Mouse (Mus musculus) kidney, postnatal 25 days (tissue): Measurements from ENCODE around the gene Slc6a2.

Experiments
- DNase-seq, 2 experiments: peaks; one replicate each; pipeline ENCODE4 v3.0.0; 2021; ENCODE audit warnings: mixed read lengths in 2 of 2

Slc6a2 gene

GRCm38 (mm10) chr8:92959779-92960178 is at the start of gene Slc6a2:
Slc6a2 (plus strand) TSS chr8:92960079.
- DNase-seq, result no peak

DNA sequence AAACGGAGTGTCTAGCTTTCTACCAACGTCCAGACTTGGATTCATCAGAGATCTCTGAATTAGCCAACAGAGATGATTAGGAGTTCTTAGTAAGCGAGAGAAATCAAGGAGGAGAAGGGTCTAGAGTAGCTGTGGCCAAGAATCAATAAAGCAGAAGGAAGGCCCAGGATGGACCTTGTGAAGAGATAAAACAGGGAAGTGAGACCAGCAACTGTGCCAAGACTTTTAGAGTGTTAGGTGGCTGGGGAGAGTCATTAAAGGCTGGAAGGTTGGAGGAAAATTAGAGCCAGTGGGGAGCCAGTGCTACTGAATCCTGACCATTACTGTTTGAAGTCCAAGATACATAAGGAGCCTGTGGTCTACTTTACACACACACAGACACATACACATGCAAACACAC is 48.4 kb upstream of the Slc6a2 start:
- no peak for DNase-seq

- no peak for DNase-seq
Observed at GRCm38 (mm10) chr8:92913396-92913795, 46.5 kb upstream of the Slc6a2 start.

GRCm38 (mm10) chr8:92916082-92916481 is 43.8 kb upstream of the Slc6a2 start:
- DNase-seq, result no peak

DNA sequence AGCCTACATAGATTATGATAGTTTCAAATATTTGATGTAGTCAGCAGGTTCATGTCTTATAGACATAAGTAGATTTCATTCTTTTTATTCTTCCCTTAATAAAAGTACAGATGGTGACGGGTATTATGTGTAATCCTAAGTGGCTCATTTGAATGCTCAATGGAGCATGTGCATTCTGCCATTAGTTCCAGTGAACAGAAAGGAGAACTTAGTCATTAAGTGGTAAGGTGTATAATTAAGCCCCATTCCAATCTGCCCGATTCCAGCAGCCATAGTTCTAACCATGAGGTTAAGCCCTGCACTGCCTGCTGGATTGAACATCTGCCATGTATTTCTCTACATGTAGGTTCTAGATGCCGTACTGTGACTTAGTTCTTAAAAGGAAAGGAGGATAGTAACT is 38.1 kb upstream of the Slc6a2 start:
- no peak for DNase-seq

- DNase-seq, result no peak
Observed at GRCm38 (mm10) chr8:92928986-92929385, 30.9 kb upstream of the Slc6a2 start.

GRCm38 (mm10) chr8:92938056-92938455 is 21.8 kb upstream of the Slc6a2 start:
- DNase-seq, result no peak

- no peak for DNase-seq
Observed at GRCm38 (mm10) chr8:92949071-92949470, 10.8 kb upstream of the Slc6a2 start.

DNA sequence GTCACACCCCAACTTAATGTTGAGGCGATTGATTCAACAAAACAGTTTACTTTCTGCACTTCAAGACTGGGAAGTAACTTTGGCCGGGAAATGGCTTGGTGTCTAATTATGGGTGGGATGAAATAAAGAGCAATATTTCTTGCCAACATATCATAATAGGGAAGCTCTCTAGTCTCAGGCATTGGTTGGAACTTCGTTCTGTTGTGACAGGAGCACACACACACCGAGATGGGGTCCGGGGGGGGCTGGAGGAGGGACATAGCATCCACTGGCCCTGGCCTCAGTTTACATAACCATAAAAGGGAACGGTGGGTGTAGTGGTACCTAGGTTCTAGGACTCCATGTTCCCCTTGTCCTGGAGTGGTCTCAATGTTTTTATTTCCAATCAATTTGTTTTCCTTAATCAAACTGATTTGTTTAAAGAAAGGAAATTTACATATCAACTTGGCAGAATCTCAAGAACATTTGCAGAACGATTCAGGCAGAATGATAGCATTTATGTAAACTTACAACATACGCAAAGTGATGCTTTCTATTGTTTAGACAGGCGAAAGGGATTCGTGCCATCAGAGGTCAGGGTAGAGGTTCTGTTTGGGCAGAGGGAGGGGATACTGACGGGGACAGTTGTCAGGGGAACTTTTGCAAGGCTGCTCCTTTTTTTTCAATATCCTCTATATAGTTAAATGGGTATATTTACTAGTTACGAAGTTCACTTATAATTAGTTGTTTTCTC is 9.1 kb upstream of the Slc6a2 start:
- DNase-seq, result no peak

GRCm38 (mm10) chr8:92954044-92954443 is 5.8 kb upstream of the Slc6a2 start:
- no peak for DNase-seq

DNA sequence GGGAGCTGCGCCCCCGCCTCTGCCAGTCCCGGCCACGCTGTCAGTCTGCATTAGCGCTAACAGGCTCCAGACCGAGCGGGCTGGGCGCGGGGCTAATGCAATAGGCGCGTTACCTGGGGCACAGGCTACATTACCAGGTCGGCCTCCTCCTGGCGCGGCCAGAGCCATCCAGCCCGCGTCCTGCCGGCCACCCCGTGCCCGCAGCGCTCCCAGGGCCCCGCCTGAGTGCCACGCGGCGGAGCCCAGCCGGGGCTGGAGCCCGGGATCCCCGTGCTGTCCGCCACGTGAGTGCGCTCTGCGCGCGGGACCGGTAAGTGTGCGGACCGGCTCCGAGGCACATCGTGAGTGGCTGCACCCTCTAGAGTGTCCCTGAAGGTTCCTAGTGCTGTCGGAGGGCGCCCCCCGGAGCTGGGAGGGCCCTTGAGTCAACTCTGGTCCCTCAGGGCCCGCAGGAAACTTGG is 602 bp downstream of the Slc6a2 start:
- DNase-seq, result no peak

GRCm38 (mm10) chr8:92961088-92961487 is 1.2 kb downstream of the Slc6a2 start:
- no peak for DNase-seq

DNA sequence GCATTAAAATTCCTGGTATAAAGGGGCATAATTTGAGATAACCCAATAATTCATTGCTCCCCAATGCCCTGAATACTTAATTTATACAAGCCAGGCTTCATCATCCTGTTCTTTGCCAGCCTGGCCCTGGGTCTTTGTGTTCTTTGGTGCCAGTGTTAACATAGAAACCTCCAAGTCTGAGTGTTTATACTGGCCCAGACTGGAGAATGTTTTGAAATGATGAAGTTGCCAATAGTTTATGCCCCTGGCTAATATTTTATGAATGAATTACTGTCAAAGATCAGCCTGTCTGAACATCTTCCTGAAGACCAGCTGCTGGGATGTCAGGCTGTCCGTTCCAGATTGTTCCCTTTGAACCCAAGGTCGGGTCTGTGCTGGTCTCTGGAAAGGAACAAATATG is 4.7 kb downstream of the Slc6a2 start:
- DNase-seq, result no peak

- peak; percentile 27 to 52 for DNase-seq
Observed at GRCm38 (mm10) chr8:92972949-92973348, 13.1 kb downstream of the Slc6a2 start.

DNA sequence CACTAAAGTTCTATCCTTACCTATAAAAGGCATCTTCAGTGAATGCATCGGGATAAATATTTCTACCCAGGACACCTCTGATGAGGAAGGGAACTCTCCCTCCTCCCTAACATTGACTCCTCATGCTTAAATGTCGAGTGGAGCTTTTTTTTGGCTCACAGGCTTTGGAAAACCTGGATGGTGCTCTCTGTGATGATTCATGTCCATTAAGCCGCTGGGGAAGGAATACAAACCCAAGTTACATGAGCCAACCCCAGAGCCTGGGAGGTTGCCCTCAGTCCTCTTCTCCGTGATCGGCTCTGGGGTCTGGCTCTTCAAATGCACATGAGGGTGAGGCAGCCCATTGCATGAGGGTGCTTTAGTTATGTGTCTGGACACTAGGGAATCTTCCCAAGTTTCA is 16.8 kb downstream of the Slc6a2 start:
- DNase-seq, result no peak

- no peak for DNase-seq
Observed at GRCm38 (mm10) chr8:92982491-92982890, 22.6 kb downstream of the Slc6a2 start.

DNA sequence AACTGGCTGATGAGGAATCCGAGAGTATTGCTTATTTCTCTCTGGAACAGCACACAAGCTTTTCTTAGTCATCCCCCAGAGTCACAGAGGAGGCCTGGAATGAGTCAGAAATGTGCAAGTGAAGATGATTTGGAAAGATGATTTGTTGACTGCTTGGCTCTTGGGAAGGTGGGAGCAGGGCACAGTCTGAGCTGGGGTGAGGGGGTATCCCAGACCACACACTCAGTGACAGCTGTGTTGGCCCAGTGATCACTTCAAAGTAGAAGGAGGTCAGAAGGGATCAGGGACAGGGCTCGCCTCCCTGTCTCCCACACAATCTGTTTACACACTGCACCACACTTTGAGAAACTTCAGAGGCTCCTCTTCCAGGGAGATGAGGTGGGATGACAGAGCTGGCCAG is 24.5 kb downstream of the Slc6a2 start:
- DNase-seq, result no peak

DNA sequence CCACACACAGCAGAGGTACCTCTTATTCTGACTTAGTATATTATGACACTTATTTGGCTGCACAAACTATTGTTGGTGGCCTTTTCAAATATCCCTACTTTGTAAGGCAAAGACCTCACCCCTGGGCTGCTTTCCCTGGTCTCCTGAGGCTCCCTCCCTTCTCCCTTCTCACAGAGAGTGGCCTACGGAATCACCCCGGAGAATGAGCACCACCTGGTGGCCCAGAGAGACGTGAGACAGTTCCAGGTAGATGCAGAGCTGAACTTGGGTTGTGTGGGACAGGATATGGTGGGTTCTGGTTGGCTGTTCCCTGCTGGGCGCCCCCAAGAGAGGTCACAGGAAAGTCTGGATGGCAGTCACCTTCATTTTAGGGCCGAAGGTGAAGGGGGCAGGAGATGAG is 37.0 kb downstream of the Slc6a2 start:
- DNase-seq, result peak; percentile 48 to 60

- peak in 1 of 2 experiments; percentile 66 for DNase-seq
Observed at GRCm38 (mm10) chr8:92998600-92998999, 38.7 kb downstream of the Slc6a2 start.

DNA sequence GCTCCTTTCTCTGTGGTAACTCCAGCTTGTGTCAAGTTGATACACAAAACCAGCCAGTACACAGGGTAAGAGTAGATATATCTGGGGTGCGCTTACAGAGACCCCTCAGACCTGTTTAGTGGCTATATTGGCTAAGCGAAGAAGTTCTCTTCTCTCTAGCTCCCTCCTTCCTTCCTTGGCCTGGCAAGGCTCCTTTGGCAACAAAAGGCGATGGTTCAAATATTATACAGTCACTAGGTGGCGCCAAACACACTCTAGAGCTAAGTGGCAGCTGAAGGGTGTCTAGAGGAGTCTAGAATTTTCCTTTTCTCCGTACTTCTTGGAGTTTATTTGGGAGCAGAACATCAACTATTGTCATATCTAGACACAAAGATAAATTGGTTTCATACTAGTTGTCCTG is 50.4 kb downstream of the Slc6a2 start:
- peak in 1 of 2 experiments; percentile 63 for DNase-seq

GRCm38 (mm10) chr8:93011439-93011838 is 51.6 kb downstream of the Slc6a2 start:
- peak; percentile 76 to 92 for DNase-seq

GRCm38 (mm10) chr8:93012226-93012625 is 52.3 kb downstream of the Slc6a2 start:
- peak in 1 of 2 experiments; percentile 24 for DNase-seq

DNA sequence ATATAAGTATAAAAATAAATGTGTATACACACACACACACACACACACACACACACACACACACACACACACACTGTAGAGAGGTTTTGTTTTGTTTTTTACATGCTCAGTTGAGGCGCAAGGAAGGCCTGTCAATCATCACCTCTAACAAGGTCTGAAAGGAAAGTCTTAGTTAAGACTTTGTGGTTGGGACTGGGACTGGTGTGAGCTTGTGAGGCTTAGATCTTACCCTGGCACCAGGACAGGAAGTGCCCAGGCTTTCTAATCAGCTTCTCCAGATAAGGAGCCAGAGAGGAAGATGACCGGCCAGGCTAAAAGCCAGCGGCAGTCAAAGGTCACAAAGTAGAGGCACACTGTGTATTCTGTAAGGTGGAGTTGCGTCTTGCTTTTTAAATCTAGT is 54.4 kb downstream of the Slc6a2 start:
- no peak for DNase-seq

GRCm38 (mm10) chr8:93021738-93022137 is 61.9 kb downstream of the Slc6a2 start:
- DNase-seq, result no peak

GRCm38 (mm10) chr8:93030664-93031063 is 70.8 kb downstream of the Slc6a2 start:
- DNase-seq, result no peak
